In the genomic region with DNA sequence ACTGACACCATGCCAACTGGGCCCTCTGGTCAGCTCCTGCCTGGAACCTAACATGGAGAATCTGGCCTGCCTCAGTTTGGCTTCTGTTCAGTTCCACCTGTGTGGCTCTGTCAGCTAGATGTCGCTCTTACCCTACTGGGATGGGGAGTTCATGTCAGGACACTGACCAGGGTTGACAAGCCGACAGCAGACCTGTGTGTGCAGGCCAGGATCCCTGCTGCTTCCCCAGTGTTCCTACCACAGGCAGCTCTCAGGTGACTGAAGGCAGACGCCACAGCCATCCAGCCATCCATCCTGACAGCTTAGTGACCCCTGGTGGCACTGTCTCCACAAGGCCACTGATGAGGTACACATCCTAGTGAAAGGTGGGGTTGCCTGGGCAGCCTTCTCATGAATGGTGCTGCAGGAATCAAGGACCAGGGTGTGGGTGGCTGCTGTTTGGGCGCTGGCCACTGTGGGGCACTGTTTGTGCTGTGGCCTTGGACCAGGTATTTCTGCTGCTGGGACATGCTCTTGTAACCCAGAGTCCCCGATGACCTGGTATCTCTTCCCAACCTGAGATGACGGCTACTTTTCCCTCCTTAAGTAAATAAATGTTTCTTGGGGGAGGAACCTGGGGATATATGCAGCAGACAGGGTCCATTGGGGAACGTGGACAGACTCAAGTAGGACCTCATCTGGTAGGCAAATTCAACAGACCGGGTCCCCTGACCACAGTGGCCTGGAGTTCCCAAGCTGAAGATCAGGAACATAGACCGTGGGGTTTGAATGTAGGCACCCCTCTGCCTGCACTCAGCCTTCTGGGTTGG, we compare ENCODE assay signal across 9 mouse cellular contexts. TPM values are rescaled to one million over a fixed set of nuclear protein-coding genes. Genes with fewer than 3 reads are reported as not detected.
DNase-seq lines count a peak whose midpoint lies in the region; ATAC-seq and TF ChIP-seq lines count a peak whose summit lies in the region.
"Had no signal": no experiment of that assay in that cellular context is flagged by ENCODE, and none has a peak within 500 bp of the region (broad histone marks: within the 10 kb centered on the region; RNA-seq: fewer than 3 reads in every experiment).

No protein-coding gene starts in this region.

- DNase-seq in 416B (ENCODE audit: low read depth) (peak; percentile 62), ZHBTc4 (ENCODE audit: low read depth, low spot score) (peak; percentile 92)
- DNase-seq in embryo, embryonic 10 days (ENCODE audit: low spot score): peak; percentile 72
- DNase-seq in heart, adult 18-20 months: peak; percentile 77 to 84
- DNase-seq in liver, embryonic 14.5 days (ENCODE audit: low read depth in 3 of 3, low spot score in 3 of 3): no peak
- peak; percentile 65 for DNase-seq in neural tube, embryonic 10.5 days (ENCODE audit: extremely low spot score, low spot score)
- DNase-seq in thymus, adult 18-20 months: peak; percentile 34 to 35

- no peak for TF ChIP-seq EP300 in liver, embryonic 14.5 days (IDR thresholded peaks at IDR 0.05; ENCODE audit: low read depth)

- peaks cover 9% of the 10 kb centered on the region; the same call in 1 of the 2 replicates for H3K4me1 ChIP-seq in intestine, embryonic 16.5 days (ENCODE audit: control insufficient read depth, insufficient read depth, low read length)
- peaks cover 0 to 7% of the 10 kb centered on the region in 2 experiments; a peak in 2 of 4 replicates for H3K4me1 ChIP-seq in liver, embryonic 14.5 days (replicated peaks; ENCODE audit: control insufficient read depth in 2 of 2, insufficient read depth in 2 of 2, low read length in 1 of 2)
- H3K4me1 ChIP-seq: embryonic facial prominence, embryonic 12.5 days had no signal

- no peaks in the 10 kb centered on the region for H3K9me3 ChIP-seq in intestine, embryonic 16.5 days (ENCODE audit: control insufficient read depth, low read length)
- H3K9me3 ChIP-seq in liver, embryonic 14.5 days (ENCODE audit: control insufficient read depth, low read length): no peaks in the 10 kb centered on the region
- H3K9me3 ChIP-seq: embryonic facial prominence, embryonic 12.5 days had no signal

- ATAC-seq in intestine, embryonic 16.5 days: peak; percentile 69
- ATAC-seq in liver, embryonic 14.5 days (ENCODE audit: insufficient read depth): peak; percentile 54; the same call in 1 of the 2 replicates

- H3K36me3 ChIP-seq in intestine, embryonic 16.5 days (ENCODE audit: control insufficient read depth, insufficient read depth, low read length): peaks cover 3% of the 10 kb centered on the region; the same call in 1 of the 2 replicates
- H3K36me3 ChIP-seq in liver, embryonic 14.5 days (replicated peaks; ENCODE audit: control insufficient read depth, insufficient read depth, low read depth): peaks cover 9% of the 10 kb centered on the region

- peak; percentile 74 for TF ChIP-seq CTCF in liver, embryonic 14.5 days (IDR thresholded peaks at IDR 0.05; ENCODE audit: low read depth)

- no peak overlapping the region for H3K4me2 ChIP-seq in intestine, embryonic 16.5 days (ENCODE audit: low read depth, low read length)
- no peak overlapping the region for H3K4me2 ChIP-seq in liver, embryonic 14.5 days (ENCODE audit: low read depth)
- H3K4me2 ChIP-seq: embryonic facial prominence, embryonic 12.5 days had no signal

- no peak overlapping the region for H3K27ac ChIP-seq in intestine, embryonic 16.5 days (ENCODE audit: low read length)
- H3K27ac ChIP-seq in liver, embryonic 14.5 days: no peak overlapping the region
- H3K27ac ChIP-seq: embryonic facial prominence, embryonic 12.5 days had no signal

- no peak overlapping the region for H3K4me3 ChIP-seq in intestine, embryonic 16.5 days (ENCODE audit: low read length)
- H3K4me3 ChIP-seq in liver, embryonic 14.5 days (ENCODE audit: insufficient read depth in 1 of 2, low read depth in 2 of 2, low read length in 2 of 2): no peak overlapping the region
- H3K4me3 ChIP-seq: embryonic facial prominence, embryonic 12.5 days had no signal

- WGBS in intestine, embryonic 16.5 days: 24% methylated on average over 9 of the region's 9 CpGs
- WGBS in liver, embryonic 14.5 days (ENCODE audit: insufficient replicate concordance): 29% methylated on average over 9 of the region's 9 CpGs

- no peak overlapping the region for H3K9ac ChIP-seq in intestine, embryonic 16.5 days (ENCODE audit: low read depth, low read length)
- no peak overlapping the region for H3K9ac ChIP-seq in liver, embryonic 14.5 days (replicated peaks)
- H3K9ac ChIP-seq: embryonic facial prominence, embryonic 12.5 days had no signal

- H3K27me3 ChIP-seq in intestine, embryonic 16.5 days (replicated peaks; ENCODE audit: control insufficient read depth, insufficient read depth, low read length): no peaks in the 10 kb centered on the region
- no peaks in the 10 kb centered on the region for H3K27me3 ChIP-seq in liver, embryonic 14.5 days (ENCODE audit: control insufficient read depth, insufficient read depth, low read length)
- H3K27me3 ChIP-seq: embryonic facial prominence, embryonic 12.5 days had no signal

RNA-seq across cellular contexts. Expression of a gene that starts 8.7 kb away (rescaled TPM):
- 10 to 100 TPM; 19.6 to 28.7 TPM for total RNA-seq in heart, adult 18-20 months (2021)
- polyA plus RNA-seq in intestine, embryonic 16.5 days (2015; fragmentation: Nextera tagmentation; extraction: Ambion mirVana): 123 and 137 TPM in 2 replicates
- 16.2 and 25.4 TPM in 2 replicates for polyA plus RNA-seq in liver, embryonic 14.5 days (2012; rRNA removed)
- 34.1 and 38.6 TPM in 2 replicates for polyA plus RNA-seq in liver, embryonic 14.5 days (2014; fragmentation: Nextera tagmentation; extraction: Ambion mirVana)

RNA-seq across cellular contexts. Expression of a gene that starts 9.1 kb away (rescaled TPM):
- total RNA-seq in heart, adult 18-20 months (2021): 1 to 10 TPM; 8.3 to 8.8 TPM
- polyA plus RNA-seq in intestine, embryonic 16.5 days (2015; fragmentation: Nextera tagmentation; extraction: Ambion mirVana): 16.7 and 16.9 TPM in 2 replicates
- 4.9 and 5.2 TPM in 2 replicates for polyA plus RNA-seq in liver, embryonic 14.5 days (2012; rRNA removed)
- polyA plus RNA-seq in liver, embryonic 14.5 days (2014; fragmentation: Nextera tagmentation; extraction: Ambion mirVana): 4.9 and 5.9 TPM in 2 replicates

RNA-seq across cellular contexts. Expression of a gene that starts 33.8 kb away (rescaled TPM):
- total RNA-seq in heart, adult 18-20 months (2021): 100 to 1,000 TPM in 1 of 2 experiments, 10 to 100 TPM in 1; 97.9 to 139 TPM
- 45.7 and 46.3 TPM in 2 replicates for polyA plus RNA-seq in intestine, embryonic 16.5 days (2015; fragmentation: Nextera tagmentation; extraction: Ambion mirVana)
- polyA plus RNA-seq in liver, embryonic 14.5 days (2012; rRNA removed): 3.1 and 5.0 TPM in 2 replicates
- 8.1 and 8.5 TPM in 2 replicates for polyA plus RNA-seq in liver, embryonic 14.5 days (2014; fragmentation: Nextera tagmentation; extraction: Ambion mirVana)

Comparison
In these comparisons a context has a peak if more than half of its experiments do, and no peak if none do; other contexts are left out.
1. DNase-seq: peak in 416B (single experiment), ZHBTc4 (single experiment), embryo, embryonic 10 days (single experiment), heart, adult 18-20 months (2 of 2), neural tube, embryonic 10.5 days (single experiment) and thymus, adult 18-20 months (2 of 2); none in liver, embryonic 14.5 days (0 of 3).